Mouse (Mus musculus) brain, embryonic 14.5 days (tissue): ENCODE measurements around the gene Gm3448. TPM values are rescaled to one million over a fixed set of nuclear protein-coding genes. Genes with fewer than 3 reads are reported as not detected.
"Not testable (repeated sequence)": the region's sequence is repeated elsewhere in the genome, so short reads cannot be mapped to it uniquely, and the experiment has no call there.

Source experiments
- DNase-seq: peaks from one replicate; pipeline ENCODE4 v3.0.0-alpha.2; 2011; ENCODE audit warnings: low read depth
- CTCF ChIP-seq: fragments of 200-500 bp; IDR thresholded peaks from 2 replicates; pipeline ENCODE4 v1.5.1; 2012; ENCODE audit warnings: inconsistent platforms, mild to moderate bottlenecking, moderate library complexity, borderline replicate concordance; ENCODE audit not compliant: insufficient read depth, insufficient read length; ENCODE audit errors: extremely low read depth
- POLR2A ChIP-seq: fragments of 200-500 bp; IDR thresholded peaks from 2 replicates; pipeline ENCODE4 v1.6.1; 2012; ENCODE audit warnings: mild to moderate bottlenecking, inconsistent platforms, borderline replicate concordance; ENCODE audit not compliant: poor library complexity, insufficient read depth, insufficient read length, severe bottlenecking; ENCODE audit errors: extremely low read depth
- polyA plus RNA-seq: library from polyadenylated mRNA; depleted of rRNA; stranded (reverse); fragments of >200 nt; gene quantifications from 2 replicates; pipeline ENCODE4 v1.2.3, GENCODE M21; 2012; rRNA removed

The Gm3448 gene
- 3.4 and 4.7 TPM in 2 replicates for polyA plus RNA-seq

DNA sequence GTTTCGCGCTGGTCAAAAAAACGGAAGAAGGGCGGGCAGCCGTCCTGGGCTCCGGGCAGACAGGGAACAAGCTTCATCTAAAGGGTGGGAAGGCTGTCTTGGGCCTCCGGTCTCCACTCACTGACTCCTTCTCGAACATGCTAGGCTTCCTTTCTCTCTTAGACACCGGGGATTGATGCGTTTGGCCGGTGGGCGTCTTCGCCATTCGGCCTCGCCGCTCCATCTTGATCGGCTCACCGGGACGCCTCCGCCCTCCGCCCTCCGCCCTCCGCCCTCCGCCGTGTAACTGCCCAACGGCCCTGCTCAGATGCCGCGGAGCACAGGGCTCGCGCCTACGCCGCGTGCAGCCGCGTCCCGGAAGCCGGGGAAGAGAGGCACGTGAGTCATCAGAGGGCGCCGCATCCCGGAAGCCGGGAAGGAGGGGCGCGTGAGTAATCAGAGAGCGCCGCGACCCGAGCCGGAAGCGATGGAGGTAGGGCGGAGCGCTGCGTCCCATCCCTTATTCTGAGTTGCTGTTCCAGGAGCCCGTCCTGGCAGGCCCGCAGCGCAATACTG is at the start of gene Gm3448, which contains the start of the genes Ermard and Tcte3:
Gm3448 (minus strand) TSS at position 363 of the 555 bp plus-strand sequence.
Ermard (plus strand) TSS at position 34 of the 555 bp plus-strand sequence.
Tcte3 (minus strand) TSS at position 314 of the 555 bp plus-strand sequence.
- not testable (repeated sequence) for DNase-seq

DNA sequence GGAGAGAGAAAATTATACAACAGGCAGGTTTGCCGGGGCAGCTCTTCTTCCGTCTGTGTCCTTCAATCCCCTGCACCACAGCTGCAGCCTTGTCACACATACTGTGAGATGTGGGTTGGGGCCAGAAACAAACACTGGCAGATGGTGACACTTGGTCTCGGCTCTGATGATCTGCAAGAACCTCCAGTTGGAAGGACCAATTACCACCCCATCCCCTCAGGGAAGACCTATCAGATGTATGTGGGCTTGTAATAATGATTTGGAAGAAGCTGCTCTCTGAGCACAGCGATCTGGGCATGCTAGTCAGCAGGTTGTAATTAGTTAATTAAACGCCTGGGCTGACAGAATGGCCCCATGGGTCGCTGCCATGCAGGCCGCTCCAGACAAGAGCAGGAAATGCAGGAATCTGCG is 47.3 kb upstream of the Gm3448 start:
- peak; percentile 93 for DNase-seq
- TF ChIP-seq CTCF (no peak), POLR2A (no peak)

DNA sequence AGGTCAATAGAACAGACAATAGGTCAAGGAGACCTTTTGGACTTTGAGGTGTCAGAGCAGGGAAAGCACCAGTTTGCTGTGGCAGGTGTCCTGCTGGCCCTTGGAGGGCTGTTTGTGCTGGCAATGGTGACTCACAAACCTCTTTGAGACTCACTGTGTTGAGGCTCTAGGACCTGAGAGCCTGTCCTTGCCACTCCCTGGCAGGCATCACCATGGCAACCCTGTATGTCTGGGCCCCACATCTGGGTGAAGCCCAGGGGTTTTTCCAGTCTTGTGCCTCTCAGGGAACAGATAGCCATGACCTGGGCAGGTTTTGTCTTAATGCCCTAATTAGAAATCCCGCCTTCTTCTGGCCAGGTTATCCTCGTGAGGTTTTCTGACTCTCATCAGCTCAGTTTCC is 46.8 kb upstream of the Gm3448 start:
- TF ChIP-seq CTCF (no peak), POLR2A (no peak)
- DNase-seq: no peak

DNA sequence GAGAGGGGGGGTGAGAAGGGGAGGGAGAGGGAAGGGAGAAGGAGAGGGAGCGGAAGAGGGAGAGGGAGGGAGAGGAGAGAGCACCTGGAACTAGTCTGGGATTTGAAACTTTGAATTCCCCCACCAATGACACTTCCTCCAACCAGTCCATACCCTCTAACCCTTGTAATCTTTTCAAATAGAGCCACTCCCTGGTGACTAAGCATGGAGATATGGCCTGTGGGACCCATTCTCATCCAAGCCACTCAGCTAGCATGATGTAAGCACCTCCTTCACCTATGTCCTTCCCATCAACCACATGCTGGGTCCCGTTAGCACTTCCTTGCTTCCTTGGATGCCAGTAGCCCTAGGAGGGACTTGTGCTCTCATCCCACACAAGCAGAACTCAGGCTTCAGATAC is 43.7 kb upstream of the Gm3448 start:
- DNase-seq: no peak
- TF ChIP-seq POLR2A (no peak), CTCF (no peak)

DNA sequence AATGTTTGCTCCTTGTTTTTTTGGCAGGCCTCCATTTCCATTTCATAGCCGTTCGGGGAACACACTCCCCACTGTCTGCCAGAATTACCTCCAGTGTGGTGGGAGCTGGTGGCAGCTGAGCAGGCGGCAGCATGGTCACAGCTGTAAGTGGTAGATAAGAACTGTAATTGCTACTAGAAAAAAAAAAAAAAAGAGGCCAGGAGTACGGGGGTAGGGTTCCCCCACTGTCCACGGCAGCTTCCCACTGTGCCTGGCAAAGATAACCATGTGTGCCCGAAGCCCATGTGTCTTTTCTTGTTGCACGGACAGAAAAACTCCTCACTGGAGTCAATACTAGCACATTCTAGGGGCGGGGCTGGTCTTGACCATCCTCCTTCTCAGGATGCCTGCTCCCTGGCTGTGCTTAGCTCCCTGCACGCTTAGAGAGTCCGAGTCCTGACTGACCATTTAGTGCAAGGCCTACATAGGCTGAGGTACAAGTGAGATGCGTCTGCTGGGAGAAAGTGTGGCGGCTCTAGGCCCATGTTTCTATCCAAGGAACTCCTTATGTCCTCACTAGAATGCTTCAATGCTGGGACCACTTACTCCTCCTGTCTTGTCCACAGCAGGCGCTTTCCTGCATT is 43.0 kb upstream of the Gm3448 start:
- no peak for DNase-seq
- TF ChIP-seq CTCF (no peak), POLR2A (no peak)

DNA sequence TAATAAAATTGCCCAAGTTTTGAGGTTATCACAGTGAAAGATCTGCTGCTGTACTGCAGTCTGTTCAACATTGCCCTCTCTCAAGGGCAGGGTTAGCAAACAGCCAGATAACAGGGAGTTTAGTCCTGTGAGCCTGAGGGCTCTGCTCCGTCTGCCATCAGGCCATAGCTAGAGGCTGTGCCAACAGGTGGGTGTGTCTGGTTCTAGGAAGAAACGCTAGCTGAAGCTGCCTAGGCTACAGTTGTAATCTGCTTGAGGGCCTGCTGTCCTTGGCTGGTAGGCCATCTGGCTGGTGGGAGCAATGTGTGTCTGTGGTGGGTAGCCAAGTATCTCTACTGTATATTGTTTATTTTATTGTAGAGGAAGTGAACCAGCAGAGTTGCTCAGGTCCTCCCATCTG is 36.2 kb upstream of the Gm3448 start:
- no peak for DNase-seq

DNA sequence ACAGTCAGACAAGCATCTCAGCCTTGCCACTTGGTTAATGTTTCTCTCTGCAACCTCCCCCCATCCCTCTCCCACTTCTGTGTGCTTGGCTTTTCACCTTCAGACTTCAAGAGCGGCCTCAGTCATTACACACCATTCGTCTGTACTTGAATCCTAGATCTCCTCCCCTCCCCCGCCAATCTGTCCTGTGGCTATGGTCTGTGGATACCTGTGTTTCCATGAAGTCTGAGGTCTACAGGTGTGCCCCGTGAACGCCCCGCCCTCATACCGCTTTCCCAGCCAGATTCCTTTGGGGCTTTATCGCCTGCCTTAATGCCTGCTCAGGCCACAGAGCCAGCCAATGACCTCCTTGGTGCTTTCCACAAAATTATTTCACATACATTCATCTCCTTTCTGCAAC is 33.7 kb upstream of the Gm3448 start:
- TF ChIP-seq POLR2A: no peak
- no peak for DNase-seq

More for the DNA sequence above, 36.2 kb upstream of the Gm3448 start:
- no peak for TF ChIP-seq CTCF
- TF ChIP-seq POLR2A: no peak

DNA sequence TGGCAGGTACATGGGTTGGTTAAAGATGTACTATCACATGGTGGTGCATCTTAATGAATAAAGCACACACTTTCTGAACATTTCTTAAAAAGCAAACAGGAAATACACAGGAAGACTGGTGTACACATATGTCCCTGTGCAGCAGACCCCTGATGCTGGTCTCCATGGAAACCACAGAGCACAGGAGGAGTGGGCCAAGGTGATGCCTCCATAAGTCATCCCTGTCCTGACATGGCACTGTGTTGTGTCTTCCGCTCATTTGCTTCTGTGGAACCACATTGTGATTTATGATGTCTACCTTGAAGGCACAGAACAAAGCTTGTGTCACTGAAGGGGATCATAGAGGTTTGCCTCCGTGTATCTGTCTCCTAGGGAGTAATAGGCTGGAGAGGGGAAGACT is 30.9 kb upstream of the Gm3448 start:
- TF ChIP-seq POLR2A (no peak), CTCF (no peak)

DNA sequence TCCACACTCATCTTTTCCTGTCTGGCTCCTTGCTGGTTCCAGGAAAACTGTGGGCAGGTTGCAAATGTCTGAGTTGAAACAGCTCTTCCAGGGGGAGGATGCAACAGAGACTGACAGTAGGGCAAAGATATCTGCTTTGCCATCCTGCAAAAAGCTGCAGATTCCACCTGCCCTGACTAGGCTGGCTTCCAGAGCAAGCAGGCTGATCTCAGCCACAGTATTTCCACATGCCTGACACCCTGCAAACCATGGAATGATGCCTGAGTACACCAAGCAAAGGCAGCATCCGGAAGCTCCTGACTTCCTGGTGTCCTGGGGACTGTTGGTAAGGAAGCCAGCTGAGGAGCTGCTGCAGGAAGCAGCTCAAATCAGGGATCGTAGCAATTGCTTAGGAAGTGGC is 27.8 kb upstream of the Gm3448 start:
- no peak for TF ChIP-seq CTCF
- no peak for DNase-seq

More for the DNA sequence above, 30.9 kb upstream of the Gm3448 start:
- DNase-seq: no peak

DNA sequence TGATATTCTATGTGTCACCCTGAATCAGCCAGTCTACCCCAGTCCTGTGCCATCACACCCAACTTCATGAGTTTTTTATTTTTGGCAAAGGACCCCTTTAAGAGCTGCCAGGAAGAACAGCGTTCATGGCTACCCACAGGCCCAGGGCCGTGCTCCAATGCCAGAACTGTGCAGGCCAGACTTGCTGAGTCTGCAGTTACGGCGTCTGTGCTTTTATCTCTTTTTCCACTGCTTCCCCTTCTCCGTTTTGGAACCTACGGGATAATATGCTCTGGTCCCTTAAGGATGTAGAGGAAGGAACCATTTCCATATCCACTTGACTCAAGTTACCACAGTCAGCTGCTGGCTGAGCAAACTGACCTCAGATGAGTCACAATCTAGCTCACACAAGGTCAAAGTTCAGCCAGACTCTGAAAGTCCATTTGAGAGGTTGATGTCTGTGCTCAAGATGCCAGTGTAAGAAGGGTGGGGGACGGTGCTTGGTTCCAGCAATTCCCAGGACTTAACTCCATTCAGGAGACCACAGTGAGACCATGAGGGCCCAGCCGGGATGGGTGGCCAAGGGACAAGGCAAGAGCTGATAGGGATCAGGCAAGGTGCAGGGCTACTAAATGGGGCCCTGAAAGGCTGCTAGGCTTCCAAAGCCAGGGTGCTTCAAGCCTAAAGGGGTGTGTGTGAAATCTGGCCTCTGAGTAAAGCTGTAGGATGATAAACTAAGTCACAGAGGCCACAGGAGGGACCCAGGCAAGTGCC is 26.9 kb upstream of the Gm3448 start:
- TF ChIP-seq CTCF (no peak), POLR2A (no peak)
- DNase-seq: no peak

DNA sequence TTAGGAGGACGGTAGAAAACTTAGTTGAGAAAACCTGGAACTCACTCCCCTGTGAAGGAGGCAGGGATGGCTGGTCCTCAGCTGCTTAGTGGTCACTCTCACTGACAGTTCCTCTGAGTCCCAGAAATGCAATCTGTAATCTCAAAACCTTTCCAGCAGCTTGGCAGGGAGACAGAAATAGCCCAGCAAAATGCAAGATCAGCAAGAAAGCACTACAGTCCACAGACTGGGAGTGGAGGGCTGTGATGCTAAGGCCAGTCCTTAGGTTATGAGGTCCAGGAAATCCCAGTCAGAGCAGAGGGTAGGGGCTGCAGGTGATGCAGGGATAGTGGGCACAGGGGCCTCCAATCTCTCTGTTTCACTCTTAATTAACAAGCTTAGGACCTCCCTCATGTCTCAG is 25.6 kb upstream of the Gm3448 start:
- DNase-seq: no peak
- TF ChIP-seq POLR2A: no peak
- no peak for TF ChIP-seq CTCF

DNA sequence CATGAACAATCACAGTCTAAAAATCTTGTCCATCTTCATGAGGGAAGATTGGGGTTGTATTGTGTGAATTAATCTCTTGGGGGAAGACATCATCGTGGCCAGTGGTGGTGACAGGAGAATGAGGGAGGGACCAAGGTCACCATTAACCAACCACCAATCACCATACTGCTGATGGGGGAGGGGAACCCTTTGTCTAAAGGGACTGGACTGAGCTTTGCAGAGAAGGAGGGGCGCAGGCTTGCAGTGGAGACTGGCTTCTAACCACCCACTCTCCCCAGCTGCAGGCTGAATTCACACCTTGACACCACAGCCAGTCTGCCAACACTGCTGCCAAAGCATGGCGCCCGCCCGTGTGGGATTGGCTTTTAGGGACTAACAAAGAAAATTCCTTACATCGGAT is 24.7 kb upstream of the Gm3448 start:
- TF ChIP-seq POLR2A: no peak
- DNase-seq: peak; percentile 81
